Mouse (Mus musculus) right cerebral cortex, adult 2 months (tissue): Measurements from ENCODE around the gene Dnajc2.
A peak's percentile ranks its signal among the peaks of the same experiment; 100 is the strongest.

Experiments
- DNase-seq, 2 experiments: peaks; one replicate each; pipeline ENCODE4 v3.0.0; 2021 to 2022; ENCODE audit warnings: low spot score in 2 of 2

Dnajc2 gene

DNA sequence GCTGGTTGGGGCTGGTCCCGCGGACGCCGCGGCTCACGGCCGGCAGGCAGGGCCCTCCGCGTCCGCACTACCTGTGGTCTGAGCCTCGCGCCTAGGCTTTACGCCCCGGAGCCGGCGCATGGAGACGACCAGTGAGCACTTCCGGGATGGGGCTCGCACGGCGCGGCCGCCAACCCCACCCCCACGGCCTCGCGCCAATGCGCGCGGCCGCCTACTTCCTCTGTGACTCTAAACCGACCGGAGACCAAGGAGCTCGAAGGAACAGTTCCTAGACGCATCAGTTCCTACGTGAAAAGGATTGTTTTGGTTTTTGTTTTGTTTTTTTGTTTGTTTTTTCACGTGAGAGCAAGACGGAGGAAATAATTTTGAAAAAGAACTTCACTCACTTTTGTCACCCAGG lies at the start of gene Dnajc2, which contains the start of gene Psmc2:
TSS of gene Dnajc2 (minus strand) at position 199 of the 400 bp plus-strand sequence.
TSS of gene Psmc2 (plus strand) at position 231 of the 400 bp plus-strand sequence.
- peak; percentile 85 to 86 for DNase-seq

DNA sequence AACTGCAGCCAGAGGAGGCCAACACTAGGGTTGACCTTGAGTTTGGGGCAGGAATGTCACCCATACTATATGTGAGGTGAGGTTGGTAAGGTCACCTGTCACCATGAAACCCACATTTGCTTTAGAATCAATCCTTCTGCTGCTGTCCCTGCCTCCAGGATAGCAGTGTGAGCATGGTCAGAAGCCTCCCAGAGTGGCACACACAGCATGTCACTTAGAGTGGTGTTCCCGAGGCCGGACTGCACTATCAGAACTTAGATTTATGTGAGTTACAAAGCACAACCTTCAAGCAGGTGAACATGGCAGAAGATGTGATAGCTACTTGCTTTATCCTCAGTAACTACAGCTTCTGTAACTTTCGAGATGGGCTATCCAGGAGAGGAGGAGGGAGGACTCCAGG lies 46.7 kb upstream of the Dnajc2 start:
- no peak for DNase-seq

DNA sequence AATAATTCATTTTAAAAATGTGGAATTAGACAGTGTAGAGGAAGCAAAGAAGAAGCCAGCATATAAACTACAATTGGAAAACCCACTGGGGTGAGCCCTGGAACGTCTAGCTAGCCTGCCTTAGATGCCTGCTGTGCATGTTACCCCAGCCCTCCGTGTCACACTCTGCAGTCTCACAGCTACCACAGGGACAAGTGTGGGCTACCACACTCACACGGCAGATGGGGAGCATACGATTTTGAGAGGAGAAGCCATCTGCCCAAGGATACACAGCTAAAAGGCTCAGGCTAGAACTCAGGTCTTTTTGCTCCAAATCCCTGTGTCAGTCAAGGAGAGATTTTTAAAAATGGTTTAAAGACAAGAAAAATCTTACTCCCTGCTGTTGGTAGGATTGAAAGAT lies 43.8 kb upstream of the Dnajc2 start:
- peak; percentile 13 to 15 for DNase-seq

DNA sequence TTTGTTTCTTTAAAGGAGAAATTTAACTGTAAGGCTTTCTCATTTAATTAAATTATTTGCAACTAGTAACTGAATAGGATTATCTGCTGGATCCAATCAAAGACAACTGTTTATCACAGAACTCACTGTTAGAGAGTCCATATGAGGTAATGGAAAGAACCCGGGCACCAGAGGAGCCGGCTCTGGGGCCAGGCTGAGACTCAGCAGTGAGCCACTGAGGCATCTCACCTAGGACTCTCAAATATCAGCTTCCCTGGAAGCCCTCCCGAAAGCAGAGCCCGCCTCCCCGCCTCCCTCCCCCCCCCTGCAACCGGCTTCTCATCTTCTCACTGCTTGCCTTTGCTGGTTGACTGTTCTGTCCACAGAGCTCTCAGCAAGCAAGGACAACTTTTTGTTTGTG lies 42.6 kb upstream of the Dnajc2 start:
- DNase-seq = no peak

DNA sequence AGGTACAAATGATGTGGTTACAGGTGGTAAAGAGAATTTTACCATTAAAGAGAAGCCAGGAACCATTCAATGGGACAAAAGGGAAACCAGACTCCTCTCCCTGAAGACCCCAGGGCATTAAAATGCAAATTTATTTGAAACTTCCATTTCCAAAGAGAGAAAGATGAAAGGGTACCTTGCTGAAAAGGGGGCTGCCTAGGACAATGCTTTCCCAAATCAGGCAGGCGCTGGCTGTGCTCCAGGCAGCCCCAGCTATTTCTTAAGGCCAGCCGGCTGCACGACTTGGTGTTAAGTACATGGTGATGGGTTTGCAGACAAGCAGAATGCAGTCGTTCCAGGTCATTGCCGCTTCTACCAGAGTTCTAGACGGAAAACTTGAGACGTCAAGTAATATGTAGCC lies 41.3 kb upstream of the Dnajc2 start:
- no peak for DNase-seq

DNA sequence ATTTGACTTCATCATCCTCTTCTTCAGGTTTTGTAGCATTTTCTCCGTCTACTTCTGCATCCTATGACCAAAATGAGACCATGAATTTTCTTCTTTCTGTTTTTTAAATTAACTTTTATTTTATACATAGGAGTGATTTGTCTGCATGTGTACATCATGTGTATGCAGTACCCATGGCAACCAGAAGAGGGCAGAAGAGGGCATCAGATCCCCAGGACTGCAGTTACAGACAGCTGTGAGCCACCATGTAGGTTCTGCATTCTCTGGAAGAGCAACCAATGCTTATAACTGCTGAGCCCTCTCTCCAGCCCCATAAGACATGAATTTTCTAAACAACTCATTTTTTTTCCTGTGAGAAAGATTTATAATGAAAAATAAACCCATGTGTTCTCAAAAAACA lies 28.9 kb upstream of the Dnajc2 start:
- DNase-seq = peak; percentile 29 to 38

DNA sequence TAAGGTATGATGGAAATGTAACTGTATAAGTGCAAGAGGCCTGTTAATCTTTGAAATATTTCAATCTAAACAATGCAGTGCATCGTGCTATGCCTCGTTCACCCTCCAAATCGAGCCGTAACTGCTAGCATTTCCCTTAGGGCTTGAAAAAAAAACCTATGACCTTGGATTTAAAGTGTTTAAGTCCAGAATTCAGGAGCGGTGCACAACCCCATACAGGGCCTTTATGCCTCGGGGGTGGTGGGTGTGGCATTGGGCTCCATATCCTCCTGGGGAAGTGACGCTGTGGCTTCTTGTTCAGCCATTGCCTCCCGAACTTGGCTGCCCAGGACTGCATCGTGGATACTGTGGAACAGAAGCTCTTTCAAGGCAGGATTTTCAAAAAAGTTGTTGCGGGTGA lies 25.9 kb upstream of the Dnajc2 start:
- no peak for DNase-seq

DNA sequence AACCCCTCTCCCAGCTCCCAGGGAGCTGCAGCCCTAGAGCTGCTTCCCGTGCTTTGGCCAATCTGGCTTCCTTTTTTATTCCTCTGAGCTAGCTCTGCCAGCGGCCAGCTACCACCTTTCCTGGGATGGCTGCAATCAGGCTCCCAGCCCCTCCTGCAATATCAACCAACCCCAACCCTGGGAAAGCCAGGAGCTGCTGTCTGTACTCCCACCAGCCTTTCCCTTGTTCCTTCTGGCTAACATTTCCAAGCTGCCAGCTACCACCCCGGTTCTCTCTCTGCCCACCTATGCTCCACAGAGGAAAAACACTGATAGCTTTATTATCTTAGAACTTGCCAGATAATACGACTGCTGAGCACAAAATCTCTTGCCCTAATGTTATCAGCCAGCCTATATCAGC lies 19.8 kb upstream of the Dnajc2 start:
- DNase-seq = no peak

DNA sequence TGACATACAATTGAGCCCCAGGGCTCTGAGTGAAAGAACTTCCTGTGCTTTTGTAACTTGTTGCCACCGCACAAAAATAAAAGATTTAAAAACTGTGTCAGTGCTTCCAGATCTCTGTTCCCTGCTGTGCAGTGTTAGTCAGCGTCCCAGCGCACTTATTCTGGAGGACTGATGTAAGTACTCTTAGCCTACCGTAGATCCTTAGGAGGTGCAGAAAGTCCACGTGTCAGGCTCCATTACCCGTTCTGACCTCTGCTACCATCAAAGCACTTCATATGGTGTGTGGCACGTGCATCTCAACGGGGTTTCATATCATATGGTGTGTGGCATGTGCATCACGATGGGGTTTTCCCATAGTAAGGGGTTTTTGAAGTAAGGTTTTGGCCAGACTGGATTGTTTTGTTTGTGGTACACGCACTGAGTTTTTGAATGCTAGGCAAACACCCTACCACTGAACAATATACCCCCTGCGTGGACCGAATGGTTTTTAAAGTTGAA lies 18.7 kb upstream of the Dnajc2 start:
- DNase-seq = no peak

DNA sequence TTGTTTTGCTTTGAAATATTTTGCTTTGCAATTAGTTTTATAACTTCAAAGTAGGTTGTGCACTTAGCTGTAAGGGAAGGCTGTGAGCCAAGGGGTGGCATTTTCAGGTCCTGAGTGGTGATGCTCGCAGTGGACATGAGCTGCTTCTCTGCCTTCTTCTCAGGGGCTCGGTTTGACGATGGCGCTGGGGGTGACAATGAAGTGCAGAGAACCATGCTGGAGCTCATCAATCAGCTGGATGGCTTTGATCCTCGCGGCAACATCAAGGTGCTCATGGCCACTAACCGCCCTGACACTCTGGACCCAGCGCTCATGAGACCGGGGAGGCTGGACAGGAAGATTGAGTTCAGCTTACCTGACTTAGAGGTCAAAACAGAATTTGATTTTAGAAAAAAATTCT lies 17.9 kb upstream of the Dnajc2 start:
- no peak for DNase-seq

DNA sequence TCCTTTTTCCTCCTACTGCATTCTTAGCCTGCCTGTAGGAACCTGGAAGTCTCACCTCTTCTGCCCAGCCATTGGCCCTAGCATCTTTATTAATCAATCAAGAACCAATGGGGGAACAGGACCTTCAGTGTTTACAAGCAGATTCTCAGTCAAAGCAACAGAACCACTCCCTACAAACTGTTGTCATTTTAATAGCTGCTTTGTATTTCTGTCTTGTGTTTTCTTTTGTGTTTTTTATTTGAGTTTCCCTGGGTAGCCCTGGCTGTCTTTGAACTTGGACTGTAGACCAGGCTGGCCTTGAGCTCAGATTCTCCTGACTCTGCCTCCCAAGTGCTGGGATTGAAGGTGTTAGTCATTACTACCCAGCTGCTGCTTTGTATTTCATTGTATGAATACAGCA lies 7.1 kb upstream of the Dnajc2 start:
- DNase-seq = no peak

DNA sequence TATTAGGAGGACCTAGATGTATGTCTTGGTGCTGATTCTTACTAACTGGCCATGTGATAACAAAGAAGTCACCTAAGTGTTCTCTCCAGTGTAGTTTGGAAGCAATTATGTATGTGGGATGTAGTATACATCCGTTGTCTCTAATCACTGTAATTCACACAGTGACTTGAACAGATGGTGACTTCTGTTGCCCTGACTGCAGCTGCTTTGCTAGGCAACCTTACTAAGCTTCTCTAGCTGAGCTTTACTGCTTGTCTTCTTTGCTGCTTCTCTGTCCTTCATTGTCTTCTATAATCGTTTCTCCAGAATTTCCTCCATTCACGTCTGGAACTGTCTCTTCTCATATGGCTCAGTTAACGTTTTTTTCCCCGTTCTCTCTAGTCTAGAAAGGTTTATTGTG lies 4.0 kb upstream of the Dnajc2 start:
- DNase-seq = no peak

DNA sequence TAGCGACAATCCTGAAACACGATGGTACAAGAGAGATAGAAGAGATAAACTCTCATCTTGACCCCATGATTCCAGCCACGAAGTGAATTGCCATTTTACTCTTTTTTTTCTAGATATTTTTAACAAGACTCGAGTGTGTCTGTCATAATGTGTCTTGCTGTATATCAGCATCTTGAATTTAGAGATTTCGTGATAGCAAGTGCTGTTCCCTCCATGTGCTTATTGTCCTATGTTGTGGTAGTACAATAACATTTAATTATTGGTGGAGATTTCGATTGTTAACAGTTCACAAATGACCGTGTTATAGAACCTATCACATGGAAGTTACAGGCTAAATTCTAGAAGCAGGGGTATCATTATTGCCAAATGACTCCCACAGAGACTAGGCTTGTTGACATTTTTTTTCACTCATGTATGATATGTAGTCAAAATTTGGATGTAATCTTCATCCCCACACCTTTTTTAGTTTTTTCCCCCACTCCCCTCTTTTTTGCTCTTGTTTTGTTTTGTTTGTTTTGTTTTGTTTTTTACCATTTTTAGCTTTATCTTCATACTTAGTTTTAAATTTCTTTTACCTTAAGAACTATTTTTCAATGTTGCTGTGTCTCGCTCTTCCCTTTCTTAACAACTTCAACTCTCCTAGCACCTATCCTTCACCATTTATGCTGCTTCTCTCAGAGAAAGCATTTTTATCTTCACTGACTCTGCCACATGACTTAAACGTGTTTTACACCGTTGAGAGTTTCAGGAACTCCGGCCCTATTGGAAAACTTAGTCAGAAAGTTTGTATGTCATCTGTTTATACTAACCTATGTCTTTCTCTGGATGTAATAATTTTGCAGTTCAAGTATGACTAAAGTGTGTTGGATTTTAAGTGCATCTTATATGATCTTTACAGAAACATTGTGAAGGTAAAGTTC lies 2.4 kb upstream of the Dnajc2 start:
- no peak for DNase-seq

DNA sequence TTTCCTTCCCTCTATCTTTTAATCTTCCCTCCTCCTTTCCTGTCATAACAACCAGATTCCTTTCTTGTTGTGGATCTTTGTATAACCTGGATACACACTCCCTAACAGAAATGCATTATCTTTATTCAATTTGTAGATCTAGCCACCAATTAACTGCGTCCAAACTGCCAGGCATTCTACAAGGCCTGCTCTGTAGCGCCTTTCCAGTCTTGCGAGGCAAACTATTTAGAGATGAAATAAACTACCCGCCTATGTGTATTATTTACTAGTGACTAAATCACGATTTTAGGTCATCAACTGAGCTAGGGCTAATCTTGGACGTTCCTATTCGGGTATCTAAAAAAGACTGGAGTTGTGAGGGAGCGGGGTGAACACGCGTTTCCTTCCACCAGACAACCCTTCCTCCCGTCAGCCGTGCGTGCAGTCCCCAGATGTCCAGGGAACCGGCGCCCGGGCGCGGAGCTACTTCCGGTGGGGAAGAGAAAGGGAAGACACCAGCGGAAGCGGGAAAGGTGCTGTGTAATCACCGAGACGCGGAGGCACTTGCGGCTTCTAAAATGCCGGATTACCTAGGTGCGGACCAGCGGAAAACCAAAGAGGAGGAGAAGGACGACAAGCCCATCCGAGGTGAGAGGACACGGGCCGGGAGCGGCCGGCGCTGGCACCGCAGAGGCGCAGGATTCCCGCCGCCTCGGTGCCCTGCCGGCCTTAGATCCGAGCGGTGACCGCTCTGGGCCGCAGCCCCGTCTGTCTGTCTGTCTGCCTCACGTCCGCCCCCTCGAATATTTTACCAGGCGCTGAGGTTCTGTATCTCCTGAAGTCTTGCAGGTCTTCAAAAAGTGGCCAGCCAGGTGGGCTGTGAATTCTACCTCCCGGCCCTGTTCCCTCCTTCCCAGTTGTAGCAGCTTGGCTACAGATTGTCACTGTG lies 1.5 kb upstream of the Dnajc2 start:
- DNase-seq = peak; percentile 93 to 95

DNA sequence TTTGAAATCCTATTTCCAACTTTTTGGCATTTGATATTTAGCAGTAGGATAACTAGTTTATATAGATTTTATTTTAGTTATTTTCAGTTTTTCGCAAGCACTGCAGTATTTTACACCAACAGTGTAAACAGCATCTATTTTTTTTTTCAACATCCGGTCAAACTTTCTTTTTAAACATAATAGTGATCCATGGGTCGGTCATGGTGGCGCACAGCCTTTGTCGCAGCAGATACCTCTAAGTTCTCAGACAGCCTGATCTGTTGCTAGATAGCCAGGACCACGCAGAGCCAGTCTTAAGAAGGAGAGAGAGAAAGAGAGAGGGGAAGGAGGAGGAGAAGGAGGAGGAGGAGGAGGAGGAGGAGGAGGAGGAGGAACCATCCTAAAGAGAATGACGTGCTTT lies 725 bp upstream of the Dnajc2 start:
- DNase-seq = no peak

DNA sequence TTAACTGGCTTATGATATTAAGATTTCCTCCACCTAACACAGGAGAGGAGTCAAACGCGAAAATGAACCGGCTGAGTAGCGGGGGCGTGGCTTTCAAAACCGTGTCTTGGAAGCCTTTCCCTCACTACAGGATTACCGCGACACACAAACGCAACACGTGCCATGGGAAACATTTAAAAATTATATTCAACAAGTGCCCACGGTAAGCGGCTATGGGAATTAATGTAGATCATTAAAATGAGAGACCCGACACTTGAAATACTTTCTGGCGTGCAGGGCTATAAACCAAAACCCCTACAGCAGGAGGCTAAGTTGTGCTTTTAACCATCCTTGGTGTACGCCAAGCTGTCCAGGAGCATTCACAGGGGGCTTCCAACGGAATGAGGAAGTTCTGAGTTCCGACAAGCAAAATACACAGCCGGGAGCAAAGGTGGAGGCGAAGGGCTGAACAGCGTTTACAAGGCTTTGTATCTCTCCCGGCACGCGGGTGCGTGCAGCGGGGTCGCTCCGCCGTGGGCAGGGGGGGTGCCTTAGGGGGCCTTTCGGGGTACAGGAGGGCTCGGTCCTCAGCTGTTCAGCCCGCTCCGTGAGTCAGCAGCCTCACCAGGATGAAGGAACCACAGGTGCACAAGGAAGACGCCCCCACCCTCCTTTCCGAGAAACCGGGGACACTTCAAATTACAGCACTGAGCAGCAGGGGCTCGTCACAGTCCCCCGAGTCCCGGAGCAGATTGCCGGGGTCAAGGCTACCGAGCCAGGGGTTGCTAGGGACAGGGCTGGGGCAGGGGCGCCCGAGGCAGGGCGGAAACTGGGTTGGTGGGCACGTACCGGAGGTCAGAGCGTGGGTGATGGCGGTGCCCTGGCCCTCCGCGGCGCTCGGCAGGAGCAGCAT lies 644 bp downstream of the Dnajc2 start:
- DNase-seq = peak in 1 of 2 experiments; percentile 24

DNA sequence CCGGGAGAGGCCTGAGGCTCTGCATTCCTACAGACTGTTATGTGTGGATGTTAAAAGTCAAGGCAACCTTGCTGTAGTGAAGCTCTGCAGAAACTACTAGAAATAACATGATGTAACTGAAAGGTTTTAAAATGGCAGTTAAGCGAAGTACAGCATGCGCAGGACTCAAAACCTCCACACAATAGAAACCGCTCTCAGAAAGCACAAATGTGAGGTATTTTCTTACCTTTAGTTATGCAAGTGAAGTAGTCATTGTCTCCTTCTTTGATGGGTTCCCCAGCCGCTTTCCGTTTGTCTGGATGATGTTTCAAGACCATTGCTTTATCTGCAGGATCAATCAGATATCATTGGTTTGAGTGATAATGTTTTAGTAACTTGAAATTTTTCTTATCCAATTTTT lies 8.6 kb downstream of the Dnajc2 start:
- no peak for DNase-seq

DNA sequence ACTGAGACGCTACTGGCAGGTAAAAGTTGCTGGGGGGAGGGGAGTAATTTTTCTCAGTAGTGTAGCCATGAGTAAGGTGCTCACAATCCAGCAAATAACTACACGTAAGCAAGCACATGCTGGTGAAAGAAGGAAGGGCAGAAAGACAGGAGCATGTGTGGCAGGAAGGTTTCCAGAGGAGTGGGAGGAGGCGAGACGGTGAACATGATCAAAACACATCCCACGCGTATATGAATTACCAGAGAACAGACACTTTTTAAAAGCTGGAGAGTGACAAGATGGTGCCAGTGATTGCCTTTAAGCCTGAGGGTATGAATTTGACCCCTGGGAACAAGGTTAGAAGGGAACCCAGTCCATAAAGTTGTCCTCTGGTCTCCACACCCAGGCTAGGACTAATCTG lies 15.2 kb downstream of the Dnajc2 start:
- no peak for DNase-seq

DNA sequence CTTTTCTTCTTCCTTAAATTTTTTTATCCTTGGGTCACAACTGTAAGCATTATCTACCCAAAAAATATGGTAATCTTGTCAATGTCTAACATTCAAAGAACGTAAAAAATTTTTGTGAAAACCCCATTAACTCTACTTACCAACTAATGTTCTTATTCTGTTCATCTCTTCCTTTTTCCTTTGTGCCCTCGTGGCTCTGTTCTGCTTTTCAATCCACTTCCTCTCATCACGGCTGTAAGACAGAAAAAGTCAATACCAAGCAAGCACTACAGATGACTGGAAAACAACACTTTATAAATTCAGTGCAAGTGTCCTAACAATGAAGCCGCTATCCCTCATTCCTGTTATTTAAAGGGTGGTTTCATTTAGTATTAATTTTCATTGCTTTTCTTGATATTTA lies 16.5 kb downstream of the Dnajc2 start:
- no peak for DNase-seq

DNA sequence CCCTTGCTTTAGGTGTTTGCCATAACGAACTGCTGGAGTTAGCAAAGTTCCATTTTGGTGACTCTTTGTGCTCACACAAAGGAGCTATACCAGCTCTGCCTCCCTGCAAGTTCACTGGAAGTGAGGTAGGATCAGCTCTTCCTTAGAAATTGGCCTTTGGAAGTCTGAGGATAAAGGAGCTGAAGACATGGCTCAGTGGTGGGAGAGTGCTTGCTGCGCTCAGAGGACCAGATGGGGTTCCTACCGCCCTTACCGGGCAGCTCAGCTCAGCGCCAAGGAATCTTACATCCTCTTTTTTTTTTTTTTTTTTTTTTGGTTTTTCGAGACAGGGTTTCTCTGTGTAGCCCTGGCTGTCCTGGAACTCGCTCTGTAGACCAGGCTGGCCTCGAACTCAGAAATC lies 39.1 kb downstream of the Dnajc2 start:
- no peak for DNase-seq

DNA sequence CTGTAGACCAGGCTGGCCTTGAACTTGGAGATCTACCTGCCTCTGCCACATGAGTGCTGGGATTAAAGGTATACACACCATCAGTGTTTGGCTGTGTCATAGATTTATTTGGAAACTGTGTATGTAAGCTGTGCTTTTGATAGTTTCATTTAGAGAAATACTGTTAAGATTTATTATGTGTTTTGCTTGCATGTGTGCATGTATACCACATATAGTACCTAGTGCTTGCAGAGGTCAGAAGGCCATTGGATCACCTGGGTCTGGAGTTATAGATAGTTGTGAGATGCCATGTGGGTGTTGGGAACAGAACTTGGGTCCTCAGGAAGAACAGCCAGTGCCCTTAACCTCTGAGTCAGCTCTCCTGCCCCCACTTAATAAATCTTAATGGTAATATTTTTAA lies 40.4 kb downstream of the Dnajc2 start:
- DNase-seq = no peak
